Mouse (Mus musculus): ENCODE results near the gene Lrrc30. TPM values are rescaled to one million over a fixed set of nuclear protein-coding genes. Genes with fewer than 3 reads are reported as not detected.

Lrrc30 gene
- total RNA-seq (2022): under 1 TPM in 3 of 4 experiments, not detected in 1; 0.32 to 0.66 (median 0.52) TPM

DNA sequence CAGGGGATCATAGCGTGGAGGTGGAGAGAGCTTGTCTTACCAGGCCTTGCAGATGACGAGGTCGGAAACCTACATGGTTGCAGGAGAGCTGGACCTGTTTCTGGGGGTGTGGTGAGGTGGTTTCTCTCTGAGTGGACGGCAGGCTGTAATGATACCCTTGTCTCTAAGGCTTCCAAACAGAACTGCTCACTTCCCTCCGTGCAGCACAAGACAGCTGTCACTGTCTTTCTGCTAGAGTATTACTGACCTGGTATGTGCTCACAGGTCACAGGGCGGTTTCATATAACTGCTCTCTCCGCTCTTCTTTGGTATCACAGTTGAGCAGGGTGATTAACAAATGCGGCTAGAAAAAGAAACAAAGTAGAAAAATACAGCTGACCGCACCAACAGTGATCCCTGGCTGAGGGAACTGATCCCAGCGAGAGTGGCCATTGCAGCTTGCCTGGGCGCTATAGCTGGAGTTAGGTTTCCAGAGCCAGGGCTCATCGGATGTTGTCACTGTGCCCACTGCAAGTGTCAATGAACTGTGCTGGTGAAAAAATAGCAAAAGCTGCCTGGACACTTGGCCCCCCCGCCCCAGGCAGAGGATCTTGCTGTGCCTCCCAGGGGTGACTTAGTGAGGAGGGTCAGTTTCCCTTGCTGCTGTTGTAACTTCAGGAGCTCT, at the start of gene Lrrc30:
Lrrc30 (minus strand) TSS at position 48 of the 664 bp plus-strand sequence.
- DNase-seq: no peak

- DNase-seq: no peak
These were observed 48.6 kb upstream of the Lrrc30 start for GRCm38 (mm10) chr17:67681084-67681483.

GRCm38 (mm10) chr17:67678576-67678975, 46.1 kb upstream of the Lrrc30 start:
- DNase-seq: no peak

- DNase-seq: peak; percentile 46
These were observed 35.5 kb upstream of the Lrrc30 start for GRCm38 (mm10) chr17:67667981-67668380.

DNA sequence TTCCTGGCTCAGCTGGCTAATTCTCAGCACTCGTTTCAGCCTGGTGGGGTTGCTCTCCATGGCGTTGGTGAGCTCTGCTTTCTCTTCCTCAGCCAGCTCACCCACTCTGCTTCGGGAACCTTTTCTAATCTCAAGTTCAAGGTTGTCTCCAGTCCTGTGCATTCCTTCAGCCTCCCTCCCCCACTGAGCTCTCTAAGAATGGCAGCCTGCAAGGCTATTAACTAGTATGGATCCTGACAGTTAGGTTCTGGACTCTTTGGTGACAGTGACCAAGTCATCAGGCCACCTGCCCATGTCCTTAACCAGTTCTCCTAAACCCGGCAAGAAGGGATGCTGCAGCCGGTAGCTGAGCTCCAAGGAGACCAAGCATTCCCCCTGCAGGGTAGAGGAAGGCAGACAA, 34.5 kb upstream of the Lrrc30 start:
- DNase-seq: peak; percentile 30

DNA sequence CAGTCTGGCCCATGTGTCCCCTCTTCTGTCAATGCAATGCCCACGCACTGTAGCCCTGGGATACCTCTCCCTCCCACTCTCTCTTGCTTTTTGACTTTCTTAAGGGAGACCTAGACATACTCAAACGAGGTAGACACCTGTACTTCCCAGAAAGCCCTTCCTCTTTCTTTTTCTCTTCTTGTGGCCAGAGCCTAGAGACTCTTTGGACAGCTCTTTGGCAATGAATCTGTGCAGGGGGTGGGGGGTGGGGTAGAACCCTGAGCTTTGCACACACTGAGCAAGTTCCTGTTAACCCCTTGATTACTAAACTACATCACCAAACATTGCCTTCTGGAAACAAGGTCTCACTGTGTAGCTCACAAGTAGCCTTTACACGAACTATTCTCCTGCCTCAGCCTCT, 31.8 kb upstream of the Lrrc30 start:
- no peak for DNase-seq

- no peak for DNase-seq
These were observed 19.0 kb upstream of the Lrrc30 start for GRCm38 (mm10) chr17:67651506-67651905.

GRCm38 (mm10) chr17:67641627-67642026, 9.1 kb upstream of the Lrrc30 start:
- DNase-seq: no peak

DNA sequence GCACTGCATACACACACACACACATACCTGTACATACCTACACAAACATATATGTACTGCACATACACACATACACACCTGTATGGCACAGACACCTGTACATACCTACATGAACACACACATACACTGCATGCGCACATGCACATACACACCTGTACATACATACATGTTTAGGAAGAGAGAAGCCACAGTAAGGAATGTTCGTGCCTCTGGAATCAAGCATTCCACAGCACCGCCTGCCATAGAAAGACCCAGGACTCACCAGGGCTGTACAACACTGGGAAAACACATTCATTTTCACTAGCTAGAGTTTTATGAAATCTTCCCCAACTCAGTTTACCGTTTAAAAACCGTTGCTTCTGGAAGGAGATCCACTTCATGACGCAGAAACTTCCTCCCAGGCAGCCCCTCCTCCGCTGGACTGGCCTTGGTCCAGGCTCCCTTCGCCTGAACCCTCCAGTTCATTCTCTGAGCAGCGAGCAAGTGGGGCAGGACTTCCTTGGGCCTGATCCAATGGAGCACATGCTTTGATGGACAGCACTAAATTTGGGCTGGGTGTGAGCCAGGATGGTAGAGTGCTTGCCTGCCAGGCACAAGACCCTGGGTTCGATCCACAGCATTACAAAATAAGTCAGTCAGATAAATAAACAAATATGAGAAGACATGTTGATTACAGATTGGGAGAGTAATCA, 5.7 kb upstream of the Lrrc30 start:
- DNase-seq: peak; percentile 75

DNA sequence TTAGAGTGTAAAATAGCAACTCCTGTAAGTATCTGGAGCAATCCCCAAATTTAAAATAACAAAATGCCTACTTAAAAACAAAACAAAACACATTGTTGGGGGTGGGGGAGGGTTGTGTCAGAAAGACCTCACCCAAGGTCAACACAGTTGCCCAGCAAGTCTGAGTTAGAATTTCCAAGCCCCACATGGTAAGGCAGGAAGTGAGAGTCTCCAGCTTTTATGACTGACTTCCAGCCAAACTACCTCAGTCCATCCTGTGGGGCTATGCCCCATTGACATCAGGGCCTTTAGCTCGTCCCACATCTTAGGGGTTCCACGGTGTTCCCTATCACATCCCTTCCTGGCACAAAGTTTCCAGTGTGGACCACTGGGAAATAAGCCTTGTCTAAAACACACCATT, 4.4 kb upstream of the Lrrc30 start:
- DNase-seq: no peak

DNA sequence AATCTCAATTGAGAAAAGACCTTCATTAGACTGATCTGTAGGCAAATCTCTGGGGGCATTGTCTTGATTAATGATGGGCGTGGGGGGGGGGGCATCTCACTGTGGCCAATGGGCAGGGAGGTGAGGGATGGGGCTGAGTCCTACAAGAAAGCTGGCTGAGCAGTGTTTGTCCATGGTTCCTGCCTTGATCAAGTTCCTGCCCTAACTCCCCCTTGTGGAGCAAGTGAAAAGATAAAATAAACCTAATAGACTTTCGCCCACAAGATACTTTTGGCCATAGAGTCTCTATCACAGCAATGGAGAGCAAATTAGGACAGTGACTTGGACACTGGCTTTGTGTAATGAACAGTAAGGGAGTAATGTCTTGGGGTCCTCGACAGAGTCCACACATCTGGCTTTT, 3.8 kb upstream of the Lrrc30 start:
- no peak for DNase-seq

- DNase-seq: no peak
These were observed 2.8 kb downstream of the Lrrc30 start for GRCm38 (mm10) chr17:67629746-67630145.

DNA sequence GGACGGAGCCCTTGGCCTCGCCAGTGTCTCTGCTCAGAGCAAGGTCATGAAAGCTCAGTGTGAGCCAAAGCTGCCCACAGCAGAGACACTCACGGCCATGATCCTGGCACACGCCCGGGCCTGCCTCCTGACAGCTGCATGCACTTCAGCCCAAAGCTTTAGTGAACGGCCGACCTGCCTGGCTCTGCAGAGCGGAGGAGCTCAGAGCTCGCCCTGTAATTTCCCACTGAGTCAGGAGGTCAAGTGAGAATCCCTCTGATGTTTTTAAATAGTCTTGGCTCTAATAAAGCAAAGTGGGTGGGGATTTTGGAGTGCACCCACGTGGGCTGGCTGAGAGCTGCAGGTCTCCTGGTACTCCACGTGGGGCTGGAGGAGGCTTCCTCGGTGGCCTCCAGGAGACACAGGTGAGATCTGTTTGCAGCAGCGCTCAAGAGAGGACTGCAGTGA, 3.3 kb downstream of the Lrrc30 start:
- DNase-seq: peak; percentile 94

DNA sequence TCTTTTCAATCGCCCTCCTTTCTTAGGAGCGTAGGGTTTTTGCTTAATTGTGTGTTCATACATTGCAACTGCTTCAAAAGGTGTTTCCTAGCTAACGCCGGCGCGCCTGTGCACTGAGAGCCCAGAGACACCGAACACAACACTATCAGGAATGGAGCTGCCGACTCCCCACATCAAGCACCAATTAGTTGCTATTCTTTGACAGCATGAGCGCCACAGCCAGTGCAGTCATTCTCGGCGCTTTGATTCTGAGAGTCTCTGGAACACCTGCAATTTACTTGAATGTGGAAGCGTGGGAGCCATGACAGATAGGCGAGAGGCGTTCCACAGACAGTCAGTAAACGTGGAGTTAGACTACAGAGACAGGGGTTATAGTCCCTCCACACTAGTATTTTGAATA, 4.0 kb downstream of the Lrrc30 start:
- DNase-seq: no peak

GRCm38 (mm10) chr17:67625431-67625830, 7.1 kb downstream of the Lrrc30 start:
- DNase-seq: peak; percentile 43

DNA sequence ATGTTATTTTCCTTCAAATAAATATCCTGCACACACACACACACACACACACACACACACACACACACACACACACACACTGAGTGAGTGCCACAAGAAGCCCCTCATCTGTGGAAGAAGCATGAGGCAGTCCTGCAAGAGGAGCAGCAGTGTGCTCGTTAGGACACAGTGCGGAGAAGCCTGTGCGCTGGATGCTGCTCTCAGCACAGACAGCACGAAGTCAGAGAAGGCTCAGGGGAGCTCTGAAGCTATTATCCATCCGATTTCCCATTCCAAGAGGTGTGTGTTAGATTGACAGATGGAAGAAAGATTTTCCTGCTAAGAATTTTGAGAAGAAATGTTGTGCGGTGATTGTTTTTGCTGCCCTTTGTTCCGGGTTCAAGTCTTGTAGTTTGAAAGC, 13.5 kb downstream of the Lrrc30 start:
- DNase-seq: no peak

DNA sequence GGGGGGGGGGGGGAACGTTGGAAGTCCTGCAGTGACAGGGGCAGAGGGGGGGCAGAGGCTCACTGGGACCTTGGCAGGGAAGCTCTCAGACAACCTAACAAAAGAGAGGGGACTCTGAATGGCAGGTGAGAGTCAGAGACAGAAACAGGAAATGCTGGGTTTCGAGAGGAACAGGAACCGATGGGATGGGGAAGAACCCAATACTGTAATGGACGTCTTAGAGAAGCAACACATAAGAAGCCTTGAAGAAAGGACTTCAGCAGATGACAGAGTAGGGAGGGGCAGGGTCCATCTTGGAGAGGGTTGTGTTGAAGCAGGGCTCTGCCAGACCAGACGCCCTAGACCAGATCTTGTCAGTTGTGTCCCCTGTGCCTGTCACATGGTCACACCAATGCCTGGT, 18.1 kb downstream of the Lrrc30 start:
- no peak for DNase-seq

- no peak for DNase-seq
These were observed 19.9 kb downstream of the Lrrc30 start for GRCm38 (mm10) chr17:67612576-67612975.

GRCm38 (mm10) chr17:67612151-67612550, 20.4 kb downstream of the Lrrc30 start:
- no peak for DNase-seq

DNA sequence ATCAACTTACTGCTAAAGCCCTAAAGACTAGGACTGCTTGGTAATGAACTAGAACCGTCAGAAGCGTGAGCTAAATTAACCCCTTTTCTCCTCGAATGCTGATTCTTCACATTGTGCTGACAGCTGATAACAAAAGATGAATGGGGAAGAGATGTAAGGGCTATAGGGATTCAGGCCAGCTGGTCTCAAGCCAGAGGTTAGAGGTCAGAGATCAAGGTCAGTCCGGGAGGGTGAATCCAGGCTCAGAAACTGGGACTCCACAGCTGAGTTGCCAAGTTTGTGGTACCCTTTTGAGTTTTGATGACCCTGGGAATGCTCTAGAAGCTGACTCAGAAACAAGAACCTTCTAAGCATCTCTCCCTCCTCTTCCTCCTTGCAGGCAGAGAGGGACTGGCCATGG, 28.1 kb downstream of the Lrrc30 start:
- no peak for DNase-seq

DNA sequence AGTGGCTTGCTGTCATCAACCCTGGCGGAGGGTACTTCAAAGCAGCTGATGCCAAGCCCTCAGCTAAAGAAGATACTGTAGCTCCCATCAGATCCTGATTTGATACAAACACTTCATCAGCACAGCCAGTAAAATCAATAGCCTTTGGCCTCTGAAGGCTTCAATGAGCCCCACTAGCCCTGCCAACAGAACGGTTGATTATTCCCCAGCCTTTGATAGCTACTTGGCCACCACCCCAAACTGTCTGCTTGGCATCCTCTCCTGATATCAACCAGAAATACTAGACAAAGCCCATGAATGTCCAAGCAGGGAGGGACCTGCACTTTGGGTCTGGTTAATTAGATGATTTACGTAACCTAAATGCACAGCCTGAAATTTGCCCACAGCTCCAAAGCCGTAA, 30.0 kb downstream of the Lrrc30 start:
- no peak for DNase-seq

- peak; percentile 62 for DNase-seq
These were observed 47.5 kb downstream of the Lrrc30 start for GRCm38 (mm10) chr17:67584937-67585579.

DNA sequence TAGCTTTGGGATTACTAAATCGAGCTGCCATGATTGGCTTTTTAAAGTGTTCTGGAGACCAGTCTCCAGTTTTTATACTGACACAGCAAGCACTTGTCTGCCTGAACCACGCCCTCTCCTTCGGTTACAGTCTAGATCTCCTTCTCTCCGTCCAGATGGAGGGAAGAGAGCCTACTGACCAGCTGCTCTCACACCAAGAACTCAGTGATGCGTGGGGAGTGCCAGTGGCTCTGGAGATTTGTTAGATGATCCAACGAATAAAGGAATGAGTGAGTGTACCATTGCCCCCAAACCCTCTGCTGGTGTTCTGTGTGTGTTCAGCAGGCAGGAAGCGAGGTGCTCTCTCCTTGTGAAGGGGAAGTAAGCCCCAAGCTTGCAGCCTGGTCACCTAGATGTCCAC, 48.0 kb downstream of the Lrrc30 start:
- no peak for DNase-seq

DNA sequence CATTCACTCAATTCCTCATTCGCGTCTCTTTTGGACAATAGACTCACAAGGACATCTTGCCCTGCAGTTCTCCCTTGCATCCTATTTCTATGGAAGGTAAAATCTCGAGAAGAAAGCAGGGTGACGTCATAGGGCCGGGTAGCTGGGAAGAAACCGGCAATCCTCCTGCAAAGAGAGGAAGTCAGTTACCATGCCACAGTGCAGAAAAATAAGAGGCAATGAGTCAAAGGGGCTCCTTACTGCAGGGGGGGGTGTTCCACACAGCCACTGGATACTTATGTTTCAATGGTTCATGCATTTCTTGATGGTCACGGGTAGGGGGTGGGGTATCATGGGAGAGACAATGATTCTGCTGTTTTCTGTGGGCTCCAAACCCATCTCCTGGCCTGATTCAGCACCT, 49.1 kb downstream of the Lrrc30 start:
- no peak for DNase-seq

Measured in adrenal gland, adult 8-10 months (tissue).